Comparison of ENCODE assay signal across 12 mouse cellular contexts in genomic region chr15:63484910-63485309, GRCm38 (mm10).
A peak's percentile ranks its signal among the peaks of the same experiment; 100 is the strongest.
DNase-seq lines count a peak whose midpoint lies in the region; ATAC-seq and TF ChIP-seq lines count a peak whose summit lies in the region.
"Had no signal": no experiment of that assay in that cellular context is flagged by ENCODE, and none has a peak within 500 bp of the region (broad histone marks: within the 10 kb centered on the region; RNA-seq: fewer than 3 reads in every experiment).

No protein-coding gene starts in this region.

- intact Hi-C loops in heart, adult 2 months (cut with DNase I) = no loop called here

- TF ChIP-seq CTCF in heart, adult 2 months (IDR thresholded peaks at IDR 0.05) = no peak
- TF ChIP-seq CTCF in Patski (IDR thresholded peaks at IDR 0.05) = no peak
- 0 out of 2 replicates have a peak, but pooled peaks have one; percentile 4 for TF ChIP-seq CTCF in intestine, postnatal 0 days (IDR thresholded peaks at IDR 0.05; ENCODE audit: low read depth)

- no peaks in the 10 kb centered on the region for H3K4me1 ChIP-seq in heart, adult 2 months (ENCODE audit: control insufficient read depth, insufficient read depth, low read length)
- peaks cover 9% of the 10 kb centered on the region for H3K4me1 ChIP-seq in kidney, embryonic 15.5 days
- no peaks in the 10 kb centered on the region for H3K4me1 ChIP-seq in intestine, postnatal 0 days (replicated peaks; ENCODE audit: control insufficient read depth, insufficient read depth, low read length)

- peak overlapping the region; percentile 62; the same call in 1 of the 2 replicates for H3K27ac ChIP-seq in heart, adult 2 months
- peak overlapping the region; percentile 79 for H3K27ac ChIP-seq in kidney, embryonic 15.5 days
- H3K27ac ChIP-seq in intestine, postnatal 0 days (ENCODE audit: low read depth, low read length) = no peak overlapping the region

- in situ Hi-C loops in Patski (cut with MboI; ENCODE audit: low pct_unique_long_range_greater_than_20kb) = no loop called here

- TF ChIP-seq POLR2A in heart, adult 2 months (IDR thresholded peaks at IDR 0.05; ENCODE audit: insufficient read depth, low read depth, low read length) = no peak

- H3K27me3 ChIP-seq in heart, adult 2 months (ENCODE audit: control insufficient read depth, insufficient read depth, low read length) = no peaks in the 10 kb centered on the region
- H3K27me3 ChIP-seq in kidney, embryonic 15.5 days = no peaks in the 10 kb centered on the region
- H3K27me3 ChIP-seq in Patski = no peaks in the 10 kb centered on the region
- no peaks in the 10 kb centered on the region for H3K27me3 ChIP-seq in intestine, postnatal 0 days (replicated peaks; ENCODE audit: control insufficient read depth, insufficient read depth, low read length)

- no peaks in the 10 kb centered on the region for H3K79me2 ChIP-seq in heart, adult 2 months (replicated peaks; ENCODE audit: control insufficient read depth, insufficient read depth, low read length)

- DNase-seq in heart, adult 2 months = no peak
- no peak for DNase-seq in heart, adult 18-20 months
- no peak for DNase-seq in kidney, adult 9 months
- peak; percentile 17 for DNase-seq in Patski (ENCODE audit: low read depth, low spot score)
- no peak for DNase-seq in B cell, adult 2 months
- DNase-seq in testis, postnatal 10 days (ENCODE audit: low spot score) = no peak
- DNase-seq: adrenal gland, adult 2 months; cerebellum, adult 9-10 months; midbrain, embryonic 14.5 days; right cerebral cortex, postnatal 4 days had no signal

- WGBS in heart, adult 2 months = 62% methylated on average over 5 of the region's 5 CpGs
- 69% methylated on average over 5 of the region's 5 CpGs for WGBS in kidney, embryonic 15.5 days
- 55% methylated on average over 5 of the region's 5 CpGs for WGBS in intestine, postnatal 0 days

- H3K9ac ChIP-seq in heart, adult 2 months (ENCODE audit: low read depth, low read length) = no peak overlapping the region
- H3K9ac ChIP-seq in kidney, embryonic 15.5 days = no peak overlapping the region
- H3K9ac ChIP-seq in intestine, postnatal 0 days (ENCODE audit: low read depth, low read length) = no peak overlapping the region

- TF ChIP-seq EP300 in heart, adult 2 months (IDR thresholded peaks at IDR 0.05; ENCODE audit: insufficient read depth, low read depth, low read length) = no peak

- no peaks in the 10 kb centered on the region for H3K9me3 ChIP-seq in kidney, embryonic 15.5 days (replicated peaks)
- H3K9me3 ChIP-seq in intestine, postnatal 0 days (ENCODE audit: control insufficient read depth) = no peaks in the 10 kb centered on the region

- H3K36me3 ChIP-seq in heart, adult 2 months (ENCODE audit: control insufficient read depth, insufficient read depth, low read length) = no peaks in the 10 kb centered on the region
- no peaks in the 10 kb centered on the region for H3K36me3 ChIP-seq in kidney, embryonic 15.5 days
- no peaks in the 10 kb centered on the region for H3K36me3 ChIP-seq in intestine, postnatal 0 days (ENCODE audit: control insufficient read depth, insufficient read depth)

- H3K4me2 ChIP-seq in kidney, embryonic 15.5 days = peak overlapping the region; percentile 9; the same call in 1 of the 2 replicates
- no peak overlapping the region for H3K4me2 ChIP-seq in intestine, postnatal 0 days (replicated peaks; ENCODE audit: low read depth)

- H3K4me3 ChIP-seq in heart, adult 2 months = no peak overlapping the region
- H3K4me3 ChIP-seq in kidney, embryonic 15.5 days (replicated peaks) = no peak overlapping the region
- H3K4me3 ChIP-seq in intestine, postnatal 0 days (ENCODE audit: low read depth, low read length) = no peak overlapping the region

- ATAC-seq in kidney, embryonic 15.5 days (replicated peaks; ENCODE audit: low FRiP score) = no peak; the same call in 1 of the 2 replicates
- no peak for ATAC-seq in Patski
- ATAC-seq in intestine, postnatal 0 days = no peak

- CTCF ChIA-PET in Patski (lab: Charles Lee) = interaction anchor here (1.4 kb wide), 1 partner anchor 40 kb away, joined by 3 read pairs; no protein-coding TSS in a partner anchor

- POLR2A ChIA-PET in Patski (lab: Charles Lee) = interaction anchor here (0.7 to 0.9 kb wide), 3 partner anchors 29 to 1145 kb away, joined by 3 to 8 read pairs (median 3); no protein-coding TSS in a partner anchor
